Mouse (Mus musculus) gastrocnemius, adult 2 months (tissue): ENCODE measurements at regions not wholly inside any gene's neighbourhood (a gene's known extent, or its start where the extent isn't known, plus 50 kb on each side); places are given as distances from the start of the nearest gene placed in this dataset.
A peak's percentile ranks its signal among the peaks of the same experiment; 100 is the strongest.
"Not testable (repeated sequence)": the region's sequence is repeated elsewhere in the genome, so short reads cannot be mapped to it uniquely, and the experiment has no call there.

Experiments
- DNase-seq: peaks from one replicate; pipeline ENCODE4 v3.0.0; 2022
- H3K27ac ChIP-seq: fragments of 200-600 bp; 2 replicates; pipeline ENCODE4 v1.8.1; 2022; ENCODE audit warnings: mild to moderate bottlenecking
- H3K4me3 ChIP-seq: fragments of 200-600 bp; 2 replicates; pipeline ENCODE4 v1.8.1; 2022; ENCODE audit warnings: mild to moderate bottlenecking, moderate library complexity
- CTCF ChIP-seq: fragments of 200-600 bp; IDR thresholded peaks from 2 replicates; pipeline ENCODE4 v1.8.1; 2022; ENCODE audit warnings: antibody characterized with exemption, mild to moderate bottlenecking, moderate library complexity
- intact Hi-C: fragments of 180-260 bp; cut with DNase I; formaldehyde crosslinking; loops from one replicate; pipeline ENCODE4 v1.15.1; 2025

DNA sequence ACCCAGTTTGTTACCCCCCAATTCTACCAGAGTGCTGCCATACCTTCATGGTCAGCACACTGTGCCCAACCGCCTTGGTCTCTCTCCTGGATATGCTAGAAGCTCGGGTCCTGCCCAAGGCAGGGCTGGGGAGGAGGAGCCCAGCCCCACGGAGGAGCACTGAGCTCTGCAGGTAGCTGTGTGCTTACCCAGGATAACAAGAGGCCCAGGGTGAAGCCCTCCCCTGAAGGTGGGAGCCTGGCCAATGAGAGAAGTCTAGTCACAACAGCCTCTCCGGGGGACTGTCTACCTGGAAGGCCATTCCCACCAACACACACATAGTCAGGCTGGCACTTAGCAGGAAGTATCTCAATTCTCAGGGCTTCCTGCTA, 76.2 kb downstream of the Cryaa start:
- no peak for DNase-seq
- Histone ChIP-seq H3K4me3 (no peak overlapping the region), H3K27ac (peak overlapping the region; percentile 35)
- intact Hi-C loops = loop anchor here (5.0 kb wide), 1 partner anchor 62 kb away; no protein-coding TSS in a partner anchor
- TF ChIP-seq CTCF = no peak

GRCm38 (mm10) chr17:31760465-31760864, 82.9 kb downstream of the Cryaa start:
- DNase-seq = no peak
- H3K27ac ChIP-seq = no peak overlapping the region
- intact Hi-C loops = no loop called here
- H3K4me3 ChIP-seq = no peak overlapping the region
- no peak for TF ChIP-seq CTCF

DNA sequence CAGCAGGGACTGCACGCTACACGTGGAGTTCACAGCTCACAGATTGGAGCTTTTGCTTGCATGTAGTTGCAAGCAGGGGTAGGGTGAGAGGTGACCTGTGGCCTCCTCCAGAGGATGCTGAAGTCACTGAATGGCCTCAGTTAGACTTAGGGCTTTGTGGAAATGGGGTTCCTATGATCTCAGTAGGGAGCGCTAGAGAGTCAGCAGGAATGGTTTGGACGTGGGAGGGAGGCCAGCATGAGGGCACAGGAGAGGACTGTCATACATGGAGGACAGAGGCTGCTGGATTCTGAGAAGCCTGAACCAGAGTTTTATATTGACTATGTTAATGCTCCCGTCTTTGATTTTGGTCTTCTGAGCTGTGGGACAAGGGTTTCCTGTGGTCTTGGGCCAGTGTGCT, 85.5 kb downstream of the Cryaa start:
- no peak for DNase-seq
- intact Hi-C loops = no loop called here
- peak; percentile 39 for TF ChIP-seq CTCF
- no peak overlapping the region for H3K27ac ChIP-seq
- no peak overlapping the region for H3K4me3 ChIP-seq

DNA sequence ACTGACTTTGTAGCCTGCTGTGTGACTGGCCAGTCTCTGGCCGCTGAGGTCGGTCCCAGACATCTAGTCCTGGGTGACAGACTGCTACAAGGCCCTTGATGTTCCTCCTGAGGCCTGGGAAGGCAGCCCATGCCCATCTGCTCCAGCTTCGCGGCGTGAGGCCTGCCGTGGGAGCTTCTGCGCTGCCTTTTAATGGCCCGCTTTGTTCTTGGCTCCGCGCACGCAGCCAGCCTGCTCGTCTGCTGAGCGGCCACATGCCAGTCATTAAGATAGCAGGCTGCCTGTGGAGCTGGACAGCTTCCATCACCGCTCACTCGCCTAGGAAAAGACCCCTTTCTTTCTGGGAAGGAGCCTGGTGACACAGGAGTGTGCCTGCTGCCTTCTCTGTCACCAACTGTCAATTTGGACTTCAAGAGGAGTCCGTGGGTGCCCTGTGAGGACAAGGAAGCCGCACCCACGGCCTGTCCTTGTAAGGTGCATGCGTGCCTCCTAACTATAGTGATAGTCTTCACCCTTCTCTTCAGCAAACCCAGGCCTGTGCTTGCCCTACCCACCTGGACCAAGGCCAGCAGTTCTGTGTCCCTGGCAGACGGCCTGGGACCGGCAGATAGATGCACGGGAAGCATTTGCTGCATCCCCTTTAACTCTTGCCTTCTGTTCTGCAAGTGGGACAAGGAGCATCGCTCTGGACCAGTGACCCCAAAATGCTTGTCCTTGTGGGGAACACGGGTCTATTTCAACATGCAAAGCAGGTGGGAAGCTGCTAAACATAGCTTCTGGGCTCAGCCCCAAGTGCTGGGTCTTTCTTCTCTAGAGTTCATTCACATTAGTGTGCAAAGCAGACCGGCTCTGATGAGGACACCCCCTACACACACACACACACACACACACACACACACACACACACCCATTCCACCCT, 88.6 kb downstream of the Sik1 start:
- no peak overlapping the region for H3K4me3 ChIP-seq
- no peak for TF ChIP-seq CTCF
- peak overlapping the region; percentile 46 for H3K27ac ChIP-seq
- DNase-seq = peak; percentile 73
- intact Hi-C loops = no loop called here

DNA sequence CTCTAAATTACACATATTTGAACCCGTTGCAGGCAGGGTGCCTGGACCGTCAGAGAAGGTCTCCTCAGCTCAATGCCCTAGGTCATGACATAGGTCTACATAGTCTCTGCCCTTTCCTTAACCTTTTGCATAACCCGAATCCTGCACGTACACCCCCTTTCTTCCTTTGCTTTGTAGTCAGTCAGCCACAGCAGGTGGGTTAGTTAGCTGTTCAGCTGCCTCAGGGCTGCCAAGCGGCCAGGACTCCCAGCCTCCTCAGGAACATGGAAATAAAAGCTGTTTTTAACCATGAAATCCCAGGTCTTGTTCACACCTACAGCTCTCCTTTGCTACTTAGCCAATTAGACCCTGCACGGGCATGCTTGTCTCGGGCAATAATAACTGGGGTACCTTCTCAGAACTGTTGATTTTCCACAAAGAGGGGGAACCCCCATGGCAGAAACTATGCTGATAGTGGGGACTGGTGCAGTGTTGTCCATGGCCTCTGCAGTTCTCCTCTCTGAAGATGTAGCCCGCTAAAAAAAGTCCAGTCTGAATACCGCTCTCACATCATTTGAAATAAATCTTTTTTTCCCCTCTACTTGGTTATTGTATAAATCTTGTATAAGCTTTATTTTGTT, 83.3 kb downstream of the Sik1 start:
- H3K27ac ChIP-seq = no peak overlapping the region
- no peak overlapping the region for H3K4me3 ChIP-seq
- no peak for DNase-seq
- intact Hi-C loops = no loop called here
- TF ChIP-seq CTCF = no peak

GRCm38 (mm10) chr17:31773882-31774281, 81.7 kb downstream of the Sik1 start:
- H3K27ac ChIP-seq, intact Hi-C loops, H3K4me3 ChIP-seq, DNase-seq: not testable (repeated sequence)
- TF ChIP-seq CTCF = peak; percentile 32; the same call in 1 of the 2 replicates

DNA sequence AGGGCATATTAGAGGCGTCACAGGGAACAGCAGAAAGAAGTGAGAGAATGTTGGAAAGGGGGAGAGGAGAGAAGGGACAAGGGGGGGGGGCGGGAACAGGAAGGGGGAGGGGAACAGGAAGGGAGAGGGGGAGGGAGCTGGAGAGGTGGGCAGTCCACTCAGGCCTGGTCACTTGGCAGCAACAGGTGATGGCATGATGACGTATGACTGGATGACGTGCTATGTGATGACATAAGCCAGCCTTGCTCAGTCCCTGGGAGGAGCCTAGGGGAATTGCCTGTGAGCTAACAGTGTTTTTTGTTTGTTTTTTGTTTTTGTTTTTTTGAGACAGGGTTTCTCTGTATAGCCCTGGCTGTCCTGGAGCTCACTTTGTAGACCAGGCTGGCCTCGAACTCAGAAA, 80.6 kb downstream of the Sik1 start:
- H3K27ac ChIP-seq = no peak overlapping the region
- no peak for TF ChIP-seq CTCF
- DNase-seq = no peak
- H3K4me3 ChIP-seq = no peak overlapping the region
- intact Hi-C loops = no loop called here

GRCm38 (mm10) chr17:31775966-31776365, 79.6 kb downstream of the Sik1 start:
- intact Hi-C loops = no loop called here
- no peak overlapping the region for H3K4me3 ChIP-seq
- TF ChIP-seq CTCF = no peak
- no peak for DNase-seq
- no peak overlapping the region for H3K27ac ChIP-seq

- no peak for TF ChIP-seq CTCF
- intact Hi-C loops = no loop called here
- peak overlapping the region; percentile 35; the same call in 1 of the 2 replicates for H3K27ac ChIP-seq
- no peak for DNase-seq
- no peak overlapping the region for H3K4me3 ChIP-seq
Observed at GRCm38 (mm10) chr17:31776949-31777607, 78.5 kb downstream of the Sik1 start.

DNA sequence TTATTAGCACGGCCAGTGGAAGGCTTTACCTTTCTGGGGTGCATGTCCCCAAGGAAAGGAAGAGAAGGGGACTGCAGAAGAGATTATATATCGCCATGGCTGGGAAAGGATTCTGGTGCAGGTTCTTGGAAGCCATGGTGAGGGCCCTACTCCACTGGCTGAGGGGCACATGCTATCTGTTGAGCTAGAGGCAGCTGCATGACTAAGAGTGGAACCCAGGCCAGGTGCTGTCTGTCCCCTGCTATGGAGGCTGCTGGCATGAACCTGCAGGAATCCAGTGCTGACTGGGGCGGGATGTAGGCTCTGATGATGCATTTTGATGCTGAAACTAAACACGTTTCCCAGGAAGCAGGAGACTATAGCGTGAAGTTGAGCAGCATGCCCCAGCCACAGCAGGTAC, 77.9 kb downstream of the Sik1 start:
- Histone ChIP-seq H3K4me3 (no peak overlapping the region), H3K27ac (peak overlapping the region; percentile 35; the same call in 1 of the 2 replicates)
- DNase-seq = no peak
- intact Hi-C loops = no loop called here
- TF ChIP-seq CTCF = no peak

DNA sequence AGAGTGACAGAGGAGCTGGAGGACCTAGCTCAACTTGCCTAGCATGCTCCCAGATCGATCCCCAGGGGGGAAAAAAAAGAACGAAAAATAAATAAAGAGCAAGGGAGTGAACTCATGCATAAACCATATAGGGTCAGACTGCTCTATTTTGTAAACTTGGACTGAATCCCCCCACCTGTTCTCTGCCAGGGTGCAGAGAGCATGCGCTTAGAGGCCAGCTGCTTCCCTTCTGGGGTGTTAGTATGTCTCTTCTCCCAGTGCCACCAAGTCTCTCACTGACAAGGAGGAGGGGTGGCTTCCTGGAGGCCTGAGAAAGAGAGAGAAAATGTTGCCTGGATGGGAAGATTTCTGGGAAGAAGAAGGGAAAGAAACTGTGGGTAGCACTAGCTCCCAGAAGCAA, 76.1 kb downstream of the Sik1 start:
- DNase-seq = no peak
- intact Hi-C loops = no loop called here
- no peak for TF ChIP-seq CTCF
- Histone ChIP-seq H3K4me3 (no peak overlapping the region), H3K27ac (no peak overlapping the region)

DNA sequence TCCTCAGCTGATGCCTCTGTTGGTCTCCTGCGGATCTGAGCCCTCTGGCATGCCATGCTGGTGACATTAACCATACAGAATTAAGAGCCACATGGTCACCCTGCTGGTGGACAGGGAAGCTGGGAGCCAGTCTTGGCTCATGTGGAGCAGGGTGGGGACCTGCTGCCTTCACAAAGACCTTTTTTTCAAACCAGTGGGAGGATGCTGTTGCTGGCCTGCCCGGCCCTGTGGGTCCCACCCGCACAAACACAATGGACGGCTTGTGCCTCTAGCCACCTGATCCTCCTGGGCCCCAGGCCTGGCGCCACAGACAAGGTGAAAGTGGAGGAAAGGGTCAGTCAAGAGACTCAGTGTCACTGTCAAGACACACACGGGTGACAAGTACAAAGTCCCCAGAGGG, 73.4 kb downstream of the Sik1 start:
- DNase-seq = no peak
- Histone ChIP-seq H3K4me3 (no peak overlapping the region), H3K27ac (peak overlapping the region; percentile 9)
- TF ChIP-seq CTCF = no peak
- intact Hi-C loops = no loop called here

- intact Hi-C loops = no loop called here
- no peak for TF ChIP-seq CTCF
- no peak for DNase-seq
- no peak overlapping the region for H3K27ac ChIP-seq
- no peak overlapping the region for H3K4me3 ChIP-seq
Observed at GRCm38 (mm10) chr17:31783071-31783470, 72.5 kb downstream of the Sik1 start.
